Mouse (Mus musculus): Measurements from ENCODE around the gene Dapp1. TPM values are rescaled to one million over a fixed set of nuclear protein-coding genes. Genes with fewer than 3 reads are reported as not detected.

The Dapp1 gene
- total and polyA plus RNA-seq, 2 experiments: 0.59 to 1.6 TPM

GRCm38 (mm10) chr3:137892118-137892517 lies 89.2 kb downstream of the Dapp1 start:
- 97% methylated on average over 4 of the region's 4 CpGs for whole genome bisulfite sequencing
- H3K4me1 ChIP-seq (ENCODE audit: control insufficient read depth, insufficient read depth, low read length): no peaks in the 10 kb centered on the region
- no peak for TF ChIP-seq POLR2A (IDR thresholded peaks at IDR 0.05; ENCODE audit: extremely low read depth, insufficient read depth, low read length)
- no peak for TF ChIP-seq CTCF (IDR thresholded peaks at IDR 0.05; ENCODE audit: low read depth, low read length)
- H3K4me3 ChIP-seq (ENCODE audit: insufficient read depth, low read depth, low read length): no peak overlapping the region
- no peaks in the 10 kb centered on the region for H3K27me3 ChIP-seq (ENCODE audit: control insufficient read depth, insufficient read depth, low read length)
- no peak overlapping the region for H3K9ac ChIP-seq (ENCODE audit: low read depth, low read length)
- H3K36me3 ChIP-seq (ENCODE audit: control insufficient read depth, insufficient read depth, low read length): peaks cover 4% of the 10 kb centered on the region; the same call in 1 of the 2 replicates
- DNase-seq (ENCODE audit: extremely low read depth, low read depth, low spot score): no peak
- H3K27ac ChIP-seq (replicated peaks; ENCODE audit: insufficient read depth, low read depth, low read length): no peak overlapping the region
- H3K79me2 ChIP-seq (ENCODE audit: control insufficient read depth, insufficient read depth, low read length): no peaks in the 10 kb centered on the region

GRCm38 (mm10) chr3:137891089-137891488 lies 90.3 kb downstream of the Dapp1 start:
- no peak for DNase-seq (ENCODE audit: extremely low read depth, low read depth, low spot score)
- TF ChIP-seq POLR2A (IDR thresholded peaks at IDR 0.05; ENCODE audit: extremely low read depth, insufficient read depth, low read length) (no peak), CTCF (IDR thresholded peaks at IDR 0.05; ENCODE audit: low read depth, low read length) (no peak)
- Histone ChIP-seq H3K4me3 (ENCODE audit: insufficient read depth, low read depth, low read length) (no peak overlapping the region), H3K27me3 (ENCODE audit: control insufficient read depth, insufficient read depth, low read length) (no peaks in the 10 kb centered on the region), H3K79me2 (ENCODE audit: control insufficient read depth, insufficient read depth, low read length) (no peaks in the 10 kb centered on the region), H3K4me1 (ENCODE audit: control insufficient read depth, insufficient read depth, low read length) (no peaks in the 10 kb centered on the region), H3K27ac (replicated peaks; ENCODE audit: insufficient read depth, low read depth, low read length) (no peak overlapping the region), H3K9ac (ENCODE audit: low read depth, low read length) (no peak overlapping the region), H3K36me3 (ENCODE audit: control insufficient read depth, insufficient read depth, low read length) (peaks cover 6% of the 10 kb centered on the region; the same call in 1 of the 2 replicates)
- WGBS: 88% methylated on average over 3 of the region's 3 CpGs

- no peaks in the 10 kb centered on the region for H3K27me3 ChIP-seq (ENCODE audit: control insufficient read depth, insufficient read depth, low read length)
- no peak overlapping the region for H3K27ac ChIP-seq (replicated peaks; ENCODE audit: insufficient read depth, low read depth, low read length)
- no peaks in the 10 kb centered on the region; the same call in 1 of the 2 replicates for H3K79me2 ChIP-seq (ENCODE audit: control insufficient read depth, insufficient read depth, low read length)
- H3K9ac ChIP-seq (ENCODE audit: low read depth, low read length): no peak overlapping the region
- H3K4me3 ChIP-seq (ENCODE audit: insufficient read depth, low read depth, low read length): no peak overlapping the region
- H3K4me1 ChIP-seq (ENCODE audit: control insufficient read depth, insufficient read depth, low read length): no peaks in the 10 kb centered on the region
- peak; percentile 47 for DNase-seq (ENCODE audit: extremely low read depth, low read depth, low spot score)
- 49% methylated on average over 7 of the region's 7 CpGs for WGBS
- no peak for TF ChIP-seq CTCF (IDR thresholded peaks at IDR 0.05; ENCODE audit: low read depth, low read length)
- TF ChIP-seq POLR2A (IDR thresholded peaks at IDR 0.05; ENCODE audit: extremely low read depth, insufficient read depth, low read length): no peak
- peaks cover 2% of the 10 kb centered on the region; the same call in 1 of the 2 replicates for H3K36me3 ChIP-seq (ENCODE audit: control insufficient read depth, insufficient read depth, low read length)
Measured at GRCm38 (mm10) chr3:137887961-137888360, 93.4 kb downstream of the Dapp1 start.

- WGBS: 92% methylated on average over 5 of the region's 5 CpGs
- Histone ChIP-seq H3K27ac (replicated peaks; ENCODE audit: insufficient read depth, low read depth, low read length) (no peak overlapping the region), H3K36me3 (ENCODE audit: control insufficient read depth, insufficient read depth, low read length) (peaks cover under 1% of the 10 kb centered on the region; the same call in 1 of the 2 replicates), H3K79me2 (ENCODE audit: control insufficient read depth, insufficient read depth, low read length) (peaks cover 3% of the 10 kb centered on the region; the same call in 1 of the 2 replicates), H3K27me3 (ENCODE audit: control insufficient read depth, insufficient read depth, low read length) (no peaks in the 10 kb centered on the region), H3K9ac (ENCODE audit: low read depth, low read length) (no peak overlapping the region), H3K4me3 (ENCODE audit: insufficient read depth, low read depth, low read length) (no peak overlapping the region), H3K4me1 (ENCODE audit: control insufficient read depth, insufficient read depth, low read length) (peaks cover 7% of the 10 kb centered on the region)
- DNase-seq (ENCODE audit: extremely low read depth, low read depth, low spot score): no peak
- no peak for TF ChIP-seq POLR2A (IDR thresholded peaks at IDR 0.05; ENCODE audit: extremely low read depth, insufficient read depth, low read length)
Measured at GRCm38 (mm10) chr3:137881093-137881492, 100.3 kb downstream of the Dapp1 start.

Other genes starting within 250 kb of the Dapp1 start
- 134 and 180 TPM in 2 replicates for gene H2afz, start 117.1 kb downstream of the Dapp1 start, total RNA-seq (2014; rRNA removed)
- gene H2afz, start 117.1 kb downstream of the Dapp1 start, polyA plus RNA-seq (2012; rRNA removed): 113 and 141 TPM in 2 replicates
- 5.9 and 6.2 TPM in 2 replicates for gene Dnajb14, start 113.9 kb downstream of the Dapp1 start, total RNA-seq (2014; rRNA removed)
- 2.2 and 2.9 TPM in 2 replicates for gene Dnajb14, start 113.9 kb downstream of the Dapp1 start, polyA plus RNA-seq (2012; rRNA removed)
- gene Lamtor3, start 63.0 kb downstream of the Dapp1 start, total RNA-seq (2014; rRNA removed): 24.5 and 26.8 TPM in 2 replicates
- 10.8 and 11.1 TPM in 2 replicates for gene Lamtor3, start 63.0 kb downstream of the Dapp1 start, polyA plus RNA-seq (2012; rRNA removed)
- gene 1110002E22Rik, start 83.5 kb upstream of the Dapp1 start, total RNA-seq (2014; rRNA removed): under 0.01 TPM in 1 of 2 replicates, not detected in the other
- not detected in 2 replicates for gene 1110002E22Rik, start 83.5 kb upstream of the Dapp1 start, polyA plus RNA-seq (2012; rRNA removed)
- not detected in 2 replicates for gene Gm5105, start 85.8 kb upstream of the Dapp1 start, total RNA-seq (2014; rRNA removed)
- not detected in 2 replicates for gene Gm5105, start 85.8 kb upstream of the Dapp1 start, polyA plus RNA-seq (2012; rRNA removed)
- 2.3 and 3.8 TPM in 2 replicates for gene Trmt10a, start 161.9 kb upstream of the Dapp1 start, total RNA-seq (2014; rRNA removed)
- 0.95 and 1.0 TPM in 2 replicates for gene Trmt10a, start 161.9 kb upstream of the Dapp1 start, polyA plus RNA-seq (2012; rRNA removed)
- gene Mttp, start 163.4 kb upstream of the Dapp1 start, total RNA-seq (2014; rRNA removed): 183 and 204 TPM in 2 replicates
- 51.7 and 56.0 TPM in 2 replicates for gene Mttp, start 163.4 kb upstream of the Dapp1 start, polyA plus RNA-seq (2012; rRNA removed)
- gene 4930579F01Rik, start 212.3 kb upstream of the Dapp1 start, total RNA-seq (2014; rRNA removed): not detected in 2 replicates
- gene 4930579F01Rik, start 212.3 kb upstream of the Dapp1 start, polyA plus RNA-seq (2012; rRNA removed): not detected in 2 replicates
- gene Adh7, start 236.2 kb upstream of the Dapp1 start, total RNA-seq (2014; rRNA removed): 1.2 and 1.5 TPM in 2 replicates
- gene Adh7, start 236.2 kb upstream of the Dapp1 start, polyA plus RNA-seq (2012; rRNA removed): 0.40 and 1.7 TPM in 2 replicates

All from liver, adult 2 months (tissue).